Mouse (Mus musculus): ENCODE measurements around the gene Olfr315. TPM values are rescaled to one million over a fixed set of nuclear protein-coding genes. Genes with fewer than 3 reads are reported as not detected.
"Not testable (repeated sequence)": the region's sequence is repeated elsewhere in the genome, so short reads cannot be mapped to it uniquely, and the experiment has no call there.

Olfr315 gene
- total RNA-seq, 2 experiments from 2014 or later = not detected

GRCm38 (mm10) chr11:58814700-58815099, 41.7 kb downstream of the Olfr315 start, which contains the start of gene Olfr313:
Olfr313 (plus strand) TSS chr11:58815000.
- ATAC-seq (replicated peaks; ENCODE audit: poor library complexity) = not testable (repeated sequence)

GRCm38 (mm10) chr11:58815676-58816075, 42.7 kb downstream of the Olfr315 start:
- no peak for ATAC-seq (replicated peaks; ENCODE audit: poor library complexity)

GRCm38 (mm10) chr11:58828937-58829336, 55.9 kb downstream of the Olfr315 start, which contains the start of gene Olfr312:
Olfr312 (plus strand) TSS chr11:58829237.
- ATAC-seq (replicated peaks; ENCODE audit: poor library complexity) = not testable (repeated sequence)

GRCm38 (mm10) chr11:58829764-58830163, 56.8 kb downstream of the Olfr315 start:
- ATAC-seq (replicated peaks; ENCODE audit: poor library complexity) = no peak

Other genes starting within 250 kb of the Olfr315 start
- not detected in 2 replicates for gene Olfr330, start 238.4 kb upstream of the Olfr315 start, total RNA-seq (2015)
- not detected in 2 replicates for gene Olfr330, start 238.4 kb upstream of the Olfr315 start, total RNA-seq (2017)
- not detected in 2 replicates for gene Olfr329-ps, start 226.8 kb upstream of the Olfr315 start, total RNA-seq (2015)
- gene Olfr329-ps, start 226.8 kb upstream of the Olfr315 start, total RNA-seq (2017) = not detected in 2 replicates
- gene Olfr328, start 217.6 kb upstream of the Olfr315 start, total RNA-seq (2015) = not detected in 2 replicates
- not detected in 2 replicates for gene Olfr328, start 217.6 kb upstream of the Olfr315 start, total RNA-seq (2017)
- not detected in 2 replicates for gene Olfr224, start 202.6 kb upstream of the Olfr315 start, total RNA-seq (2015)
- not detected in 2 replicates for gene Olfr224, start 202.6 kb upstream of the Olfr315 start, total RNA-seq (2017)
- not detected in 2 replicates for gene Olfr325, start 195.5 kb upstream of the Olfr315 start, total RNA-seq (2015)
- gene Olfr325, start 195.5 kb upstream of the Olfr315 start, total RNA-seq (2017) = not detected in 2 replicates
- not detected in 2 replicates for gene Olfr324, start 178.1 kb upstream of the Olfr315 start, total RNA-seq (2015)
- not detected in 2 replicates for gene Olfr324, start 178.1 kb upstream of the Olfr315 start, total RNA-seq (2017)
- gene 2210407C18Rik, start 157.1 kb upstream of the Olfr315 start, total RNA-seq (2015) = not detected in 2 replicates
- gene 2210407C18Rik, start 157.1 kb upstream of the Olfr315 start, total RNA-seq (2017) = not detected in 2 replicates
- not detected in 2 replicates for gene Olfr323, start 142.7 kb upstream of the Olfr315 start, total RNA-seq (2015)
- not detected in 2 replicates for gene Olfr323, start 142.7 kb upstream of the Olfr315 start, total RNA-seq (2017)
- 1.8 and 3.5 TPM in 2 replicates for gene Trim58, start 132.7 kb upstream of the Olfr315 start, total RNA-seq (2015)
- gene Trim58, start 132.7 kb upstream of the Olfr315 start, total RNA-seq (2017) = 0.27 and 1.2 TPM in 2 replicates
- not detected in 2 replicates for gene Olfr322, start 114.4 kb upstream of the Olfr315 start, total RNA-seq (2015)
- gene Olfr322, start 114.4 kb upstream of the Olfr315 start, total RNA-seq (2017) = not detected in 2 replicates
- not detected in 2 replicates for gene Olfr320, start 92.1 kb upstream of the Olfr315 start, total RNA-seq (2015)
- gene Olfr320, start 92.1 kb upstream of the Olfr315 start, total RNA-seq (2017) = not detected in 2 replicates
- not detected in 2 replicates for gene Olfr319, start 74.0 kb upstream of the Olfr315 start, total RNA-seq (2015)
- not detected in 2 replicates for gene Olfr319, start 74.0 kb upstream of the Olfr315 start, total RNA-seq (2017)
- not detected in 2 replicates for gene Olfr318, start 49.2 kb upstream of the Olfr315 start, total RNA-seq (2015)
- gene Olfr318, start 49.2 kb upstream of the Olfr315 start, total RNA-seq (2017) = not detected in 2 replicates
- not detected in 2 replicates for gene Olfr317, start 34.0 kb upstream of the Olfr315 start, total RNA-seq (2015)
- not detected in 2 replicates for gene Olfr317, start 34.0 kb upstream of the Olfr315 start, total RNA-seq (2017)
- not detected in 2 replicates for gene Olfr316, start 20.5 kb upstream of the Olfr315 start, total RNA-seq (2015)
- not detected in 2 replicates for gene Olfr316, start 20.5 kb upstream of the Olfr315 start, total RNA-seq (2017)
- not detected in 2 replicates for gene Olfr314, start 9.8 kb downstream of the Olfr315 start, total RNA-seq (2015)
- gene Olfr314, start 9.8 kb downstream of the Olfr315 start, total RNA-seq (2017) = not detected in 2 replicates
- gene Fam183b, start 28.8 kb downstream of the Olfr315 start, total RNA-seq (2015) = not detected in 2 replicates
- gene Fam183b, start 28.8 kb downstream of the Olfr315 start, total RNA-seq (2017) = not detected in 2 replicates
- not detected in 2 replicates for gene Olfr313, start 41.8 kb downstream of the Olfr315 start, total RNA-seq (2015)
- not detected in 2 replicates for gene Olfr313, start 41.8 kb downstream of the Olfr315 start, total RNA-seq (2017)
- gene Olfr312, start 56.0 kb downstream of the Olfr315 start, total RNA-seq (2015) = not detected in 2 replicates
- gene Olfr312, start 56.0 kb downstream of the Olfr315 start, total RNA-seq (2017) = not detected in 2 replicates
- not detected in 2 replicates for gene Olfr311, start 66.1 kb downstream of the Olfr315 start, total RNA-seq (2015)
- not detected in 2 replicates for gene Olfr311, start 66.1 kb downstream of the Olfr315 start, total RNA-seq (2017)
- gene Gm12258, start 74.0 kb downstream of the Olfr315 start, total RNA-seq (2015) = 0.90 and 1.1 TPM in 2 replicates
- 2.0 and 3.0 TPM in 2 replicates for gene Gm12258, start 74.0 kb downstream of the Olfr315 start, total RNA-seq (2017)
- gene 2810021J22Rik, start 94.0 kb downstream of the Olfr315 start, total RNA-seq (2015) = 1.9 and 3.7 TPM in 2 replicates
- gene 2810021J22Rik, start 94.0 kb downstream of the Olfr315 start, total RNA-seq (2017) = 2.9 and 5.0 TPM in 2 replicates
- gene Zfp39, start 131.0 kb downstream of the Olfr315 start, total RNA-seq (2015) = 23.9 and 29.2 TPM in 2 replicates
- 7.9 and 9.5 TPM in 2 replicates for gene Zfp39, start 131.0 kb downstream of the Olfr315 start, total RNA-seq (2017)
- gene Btnl10, start 144.7 kb downstream of the Olfr315 start, total RNA-seq (2015) = 1.4 and 1.5 TPM in 2 replicates
- 1.8 and 1.9 TPM in 2 replicates for gene Btnl10, start 144.7 kb downstream of the Olfr315 start, total RNA-seq (2017)
- 65.8 and 66.4 TPM in 2 replicates for gene Rnf187, start 165.7 kb downstream of the Olfr315 start, total RNA-seq (2015)
- 70.6 and 83.6 TPM in 2 replicates for gene Rnf187, start 165.7 kb downstream of the Olfr315 start, total RNA-seq (2017)
- gene Hist3h2ba, start 175.7 kb downstream of the Olfr315 start, total RNA-seq (2015) = 1.6 and 1.9 TPM in 2 replicates
- gene Hist3h2ba, start 175.7 kb downstream of the Olfr315 start, total RNA-seq (2017) = 1.8 and 2.3 TPM in 2 replicates
- gene Hist3h2a, start 181.5 kb downstream of the Olfr315 start, total RNA-seq (2015) = 19.4 and 20.2 TPM in 2 replicates
- gene Hist3h2a, start 181.5 kb downstream of the Olfr315 start, total RNA-seq (2017) = 223 and 238 TPM in 2 replicates
- gene Trim17, start 181.5 kb downstream of the Olfr315 start, total RNA-seq (2015) = 0.10 TPM in 1 of 2 replicates, not detected in the other
- not detected in 2 replicates for gene Trim17, start 181.5 kb downstream of the Olfr315 start, total RNA-seq (2017)
- 24.0 and 25.0 TPM in 2 replicates for gene Trim11, start 204.9 kb downstream of the Olfr315 start, total RNA-seq (2015)
- 25.9 and 32.8 TPM in 2 replicates for gene Trim11, start 204.9 kb downstream of the Olfr315 start, total RNA-seq (2017)

Data from megakaryocyte progenitor cell, adult 5-6 weeks (primary cell).